Mouse (Mus musculus): Measurements from ENCODE around the gene Cdc34b.
A peak's percentile ranks its signal among the peaks of the same experiment; 100 is the strongest.

GRCm38 (mm10) chr11:94704020-94704419 is 37.6 kb upstream of the Cdc34b start:
- TF ChIP-seq ETS1 (IDR thresholded peaks at IDR 0.05; ENCODE audit: low read depth, low read length) (no peak), E2F4 (IDR thresholded peaks at IDR 0.05; ENCODE audit: borderline replicate concordance, low read depth, low read length) (no peak), RCOR1 (IDR thresholded peaks at IDR 0.05; ENCODE audit: low read depth, low read length) (no peak), NELFE (IDR thresholded peaks at IDR 0.05; ENCODE audit: low read depth, low read length) (no peak), HCFC1 (IDR thresholded peaks at IDR 0.05; ENCODE audit: low read depth, low read length) (no peak), CTCF (IDR thresholded peaks at IDR 0.05 in 2 of 3, conservative IDR thresholded peaks at IDR 0.05 in 1 of 3; ENCODE audit: control insufficient read depth in 1 of 3, insufficient read depth in 1 of 3, low read depth in 2 of 3, low read length in 3 of 3, poor library complexity in 1 of 3, severe bottlenecking in 1 of 3) (peak in 2 of 3 experiments; percentile 6 to 29; a peak in 1 of 6 replicates), CHD2 (IDR thresholded peaks at IDR 0.05; ENCODE audit: low read length) (no peak), BHLHE40 (IDR thresholded peaks at IDR 0.05; ENCODE audit: borderline replicate concordance, low read depth, low read length) (no peak), POLR2AphosphoS2 (IDR thresholded peaks at IDR 0.05; ENCODE audit: low read length) (no peak), MEF2A (IDR thresholded peaks at IDR 0.05; ENCODE audit: extremely low read depth, insufficient replicate concordance, low read depth, low read length, poor library complexity, severe bottlenecking) (no peak), KAT2A (conservative IDR thresholded peaks at IDR 0.05; ENCODE audit: low read depth, low read length) (no peak), MAFK (IDR thresholded peaks at IDR 0.05; ENCODE audit: borderline replicate concordance, low read depth, low read length) (no peak), TAL1 (IDR thresholded peaks at IDR 0.05; ENCODE audit: low read length) (no peak)

Measured in MEL (cell line).